Mouse (Mus musculus): Measurements from ENCODE around the gene Tmem248. TPM values are rescaled to one million over a fixed set of nuclear protein-coding genes. Genes with fewer than 3 reads are reported as not detected.

Gene Tmem248
- polyA plus RNA-seq, 1 experiment from 2014 or later, result 33.7 TPM

DNA sequence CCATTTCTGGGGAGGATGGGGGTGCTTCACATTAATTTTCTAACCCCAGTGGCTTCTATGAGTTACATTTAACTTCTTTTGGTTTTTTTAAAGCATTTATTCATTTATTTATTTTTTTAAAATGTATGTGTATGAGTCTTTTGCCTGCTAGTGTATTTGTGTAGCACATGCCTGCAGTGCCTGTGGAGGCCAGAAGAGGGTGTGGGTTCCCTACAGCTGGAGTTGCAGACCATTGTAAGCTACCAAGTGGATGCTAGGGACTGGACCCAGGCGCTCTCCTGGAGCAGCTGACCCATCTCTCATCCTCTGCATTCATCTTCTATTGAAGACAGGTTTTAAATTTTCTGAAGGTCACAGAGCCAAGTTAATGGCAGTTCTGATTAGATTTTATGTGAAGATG is 55.5 kb downstream of the Tmem248 start:
- no peak for ATAC-seq (ENCODE audit: insufficient number of reproducible peaks, insufficient read depth, low FRiP score, low read depth)
- H3K9ac ChIP-seq (replicated peaks; ENCODE audit: low read depth, low read length), result no peak overlapping the region
- no peaks in the 10 kb centered on the region for H3K4me1 ChIP-seq (ENCODE audit: control insufficient read depth, insufficient read depth, low read length)
- no peak overlapping the region for H3K27ac ChIP-seq (ENCODE audit: low read length)
- H3K36me3 ChIP-seq (ENCODE audit: control insufficient read depth, insufficient read depth, low read length), result peaks cover 12% of the 10 kb centered on the region; the same call in 1 of the 2 replicates
- no peak overlapping the region for H3K4me3 ChIP-seq (ENCODE audit: low read depth, low read length)
- H3K9me3 ChIP-seq (ENCODE audit: control insufficient read depth, low read depth, low read length), result no peaks in the 10 kb centered on the region
- no peak overlapping the region for H3K4me2 ChIP-seq (replicated peaks; ENCODE audit: low read depth, low read length)
- WGBS, result 91% methylated on average over 1 of the region's 1 CpGs
- H3K27me3 ChIP-seq (ENCODE audit: control insufficient read depth, insufficient read depth, low read length), result no peaks in the 10 kb centered on the region

DNA sequence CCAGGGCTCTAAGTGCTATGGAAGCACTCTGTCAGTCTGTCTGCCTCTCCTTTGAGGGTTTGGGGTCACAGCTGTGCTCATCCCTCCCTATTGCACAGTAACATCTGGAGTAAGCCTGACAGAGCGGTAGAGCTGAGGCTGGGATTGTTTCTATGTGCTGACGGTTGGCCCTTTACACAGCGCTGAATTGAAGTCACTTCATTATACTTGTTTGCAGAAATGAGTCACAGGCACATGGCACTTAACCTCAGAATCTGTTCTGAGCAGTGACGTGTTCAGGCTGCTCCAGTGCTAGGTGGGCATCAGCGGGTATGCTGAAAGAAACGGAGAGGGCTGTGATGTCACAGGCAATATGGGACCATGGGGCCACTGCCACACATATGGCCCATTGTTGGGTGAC is 56.2 kb downstream of the Tmem248 start:
- Histone ChIP-seq H3K27ac (ENCODE audit: low read length) (no peak overlapping the region), H3K9ac (replicated peaks; ENCODE audit: low read depth, low read length) (no peak overlapping the region), H3K9me3 (ENCODE audit: control insufficient read depth, low read depth, low read length) (no peaks in the 10 kb centered on the region), H3K4me2 (replicated peaks; ENCODE audit: low read depth, low read length) (no peak overlapping the region), H3K4me1 (ENCODE audit: control insufficient read depth, insufficient read depth, low read length) (no peaks in the 10 kb centered on the region), H3K4me3 (ENCODE audit: low read depth, low read length) (no peak overlapping the region), H3K36me3 (ENCODE audit: control insufficient read depth, insufficient read depth, low read length) (peaks cover 13% of the 10 kb centered on the region; the same call in 1 of the 2 replicates), H3K27me3 (ENCODE audit: control insufficient read depth, insufficient read depth, low read length) (no peaks in the 10 kb centered on the region)
- ATAC-seq (ENCODE audit: insufficient number of reproducible peaks, insufficient read depth, low FRiP score, low read depth), result peak; percentile 53
- whole genome bisulfite sequencing, result 73% methylated on average over 6 of the region's 6 CpGs

DNA sequence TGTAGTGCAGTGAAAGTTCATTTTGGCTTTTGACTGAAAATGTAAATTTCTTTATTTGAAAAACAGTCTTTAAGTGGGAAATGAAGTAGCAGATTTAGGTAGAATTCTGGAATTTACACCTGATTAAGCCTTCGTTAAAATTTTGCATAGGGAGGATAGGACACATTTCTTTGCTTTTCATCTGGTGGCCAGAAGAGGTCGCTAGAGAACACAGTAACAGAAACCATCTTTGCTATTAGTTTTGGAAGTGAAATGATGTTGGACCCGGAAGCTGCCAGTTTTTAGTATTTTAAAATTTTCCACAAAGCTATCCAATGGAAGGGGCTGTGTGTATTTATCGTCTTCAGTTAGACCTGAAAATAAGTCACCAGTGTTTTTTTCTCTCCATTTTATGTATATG is 58.6 kb downstream of the Tmem248 start:
- no peak for ATAC-seq (ENCODE audit: insufficient number of reproducible peaks, insufficient read depth, low FRiP score, low read depth)

DNA sequence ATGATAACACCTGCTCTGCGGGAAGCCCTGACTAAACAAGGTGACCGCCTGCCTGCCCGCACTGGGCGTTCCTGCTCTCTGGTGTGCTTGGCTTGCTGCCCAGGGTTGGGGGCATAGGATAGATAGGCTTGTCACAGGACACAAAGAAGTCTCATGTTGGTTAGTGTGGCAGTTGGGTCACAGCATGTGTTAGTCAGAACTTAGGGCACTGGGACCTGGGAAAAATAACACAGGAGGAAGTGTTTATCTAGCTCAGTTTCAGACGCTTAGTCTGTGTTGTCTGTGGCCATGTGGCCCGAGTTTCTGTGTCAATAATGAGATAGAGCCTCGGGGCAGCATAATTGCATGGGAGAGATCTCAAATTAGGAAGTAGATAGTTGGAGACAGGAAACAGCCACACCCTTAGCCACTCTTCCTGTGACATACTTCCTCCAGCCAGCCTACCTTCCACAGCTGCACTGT is 61.2 kb downstream of the Tmem248 start:
- Histone ChIP-seq H3K4me3 (ENCODE audit: low read depth, low read length) (no peak overlapping the region), H3K27ac (ENCODE audit: low read length) (no peak overlapping the region), H3K4me2 (replicated peaks; ENCODE audit: low read depth, low read length) (no peak overlapping the region), H3K4me1 (ENCODE audit: control insufficient read depth, insufficient read depth, low read length) (no peaks in the 10 kb centered on the region), H3K36me3 (ENCODE audit: control insufficient read depth, insufficient read depth, low read length) (peaks cover 26% of the 10 kb centered on the region), H3K9me3 (ENCODE audit: control insufficient read depth, low read depth, low read length) (no peaks in the 10 kb centered on the region), H3K9ac (replicated peaks; ENCODE audit: low read depth, low read length) (no peak overlapping the region), H3K27me3 (ENCODE audit: control insufficient read depth, insufficient read depth, low read length) (no peaks in the 10 kb centered on the region)
- 82% methylated on average over 7 of the region's 7 CpGs for WGBS
- no peak for ATAC-seq (ENCODE audit: insufficient number of reproducible peaks, insufficient read depth, low FRiP score, low read depth)

More for the DNA sequence above, 58.6 kb downstream of the Tmem248 start:
- Histone ChIP-seq H3K27ac (ENCODE audit: low read length) (no peak overlapping the region), H3K4me3 (ENCODE audit: low read depth, low read length) (no peak overlapping the region), H3K36me3 (ENCODE audit: control insufficient read depth, insufficient read depth, low read length) (peaks cover 17% of the 10 kb centered on the region), H3K4me2 (replicated peaks; ENCODE audit: low read depth, low read length) (no peak overlapping the region), H3K4me1 (ENCODE audit: control insufficient read depth, insufficient read depth, low read length) (no peaks in the 10 kb centered on the region), H3K27me3 (ENCODE audit: control insufficient read depth, insufficient read depth, low read length) (no peaks in the 10 kb centered on the region), H3K9me3 (ENCODE audit: control insufficient read depth, low read depth, low read length) (no peaks in the 10 kb centered on the region), H3K9ac (replicated peaks; ENCODE audit: low read depth, low read length) (no peak overlapping the region)
- 55% methylated on average over 4 of the region's 4 CpGs for WGBS

DNA sequence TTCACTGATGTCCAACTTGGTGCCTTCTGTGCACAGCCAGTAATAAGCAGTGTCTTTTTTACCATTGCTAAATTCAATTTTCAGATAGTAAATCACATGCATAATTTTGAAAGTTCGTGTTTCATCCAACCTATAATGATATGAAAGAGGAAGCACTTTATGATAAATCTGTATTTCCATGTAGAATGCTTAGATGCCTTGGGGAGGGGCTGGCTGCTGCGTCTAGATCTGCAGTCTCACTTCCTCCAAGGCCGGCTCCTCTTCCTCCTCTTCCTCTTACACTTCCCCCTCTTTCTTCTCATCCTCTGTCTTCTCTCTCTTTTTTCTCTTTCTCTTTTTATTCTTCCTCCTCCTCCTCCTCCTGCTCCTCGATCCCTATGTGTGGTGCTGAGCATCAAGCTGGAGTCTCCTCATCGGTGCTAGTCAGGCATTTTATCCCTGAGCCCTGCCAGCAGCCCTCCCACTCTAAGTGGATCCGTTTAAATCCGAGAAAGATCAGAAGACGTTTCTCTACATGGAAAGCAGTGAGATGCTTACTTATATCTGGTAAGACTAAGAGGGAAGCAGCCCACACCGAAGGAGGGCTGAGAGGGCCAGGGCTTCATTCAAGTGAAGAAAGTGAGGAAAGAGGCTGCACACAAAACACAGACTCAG is 66.3 kb downstream of the Tmem248 start:
- no peak overlapping the region for H3K9ac ChIP-seq (replicated peaks; ENCODE audit: low read depth, low read length)
- H3K27ac ChIP-seq (ENCODE audit: low read length), result no peak overlapping the region
- H3K27me3 ChIP-seq (ENCODE audit: control insufficient read depth, insufficient read depth, low read length), result no peaks in the 10 kb centered on the region
- ATAC-seq (ENCODE audit: insufficient number of reproducible peaks, insufficient read depth, low FRiP score, low read depth), result no peak
- no peaks in the 10 kb centered on the region for H3K4me1 ChIP-seq (ENCODE audit: control insufficient read depth, insufficient read depth, low read length)
- no peak overlapping the region for H3K4me3 ChIP-seq (ENCODE audit: low read depth, low read length)
- H3K9me3 ChIP-seq (ENCODE audit: control insufficient read depth, low read depth, low read length), result peaks cover 4% of the 10 kb centered on the region; the same call in 1 of the 2 replicates
- H3K4me2 ChIP-seq (replicated peaks; ENCODE audit: low read depth, low read length), result no peak overlapping the region
- peaks cover 19% of the 10 kb centered on the region for H3K36me3 ChIP-seq (ENCODE audit: control insufficient read depth, insufficient read depth, low read length)
- WGBS, result 94% methylated on average over 9 of the region's 9 CpGs

DNA sequence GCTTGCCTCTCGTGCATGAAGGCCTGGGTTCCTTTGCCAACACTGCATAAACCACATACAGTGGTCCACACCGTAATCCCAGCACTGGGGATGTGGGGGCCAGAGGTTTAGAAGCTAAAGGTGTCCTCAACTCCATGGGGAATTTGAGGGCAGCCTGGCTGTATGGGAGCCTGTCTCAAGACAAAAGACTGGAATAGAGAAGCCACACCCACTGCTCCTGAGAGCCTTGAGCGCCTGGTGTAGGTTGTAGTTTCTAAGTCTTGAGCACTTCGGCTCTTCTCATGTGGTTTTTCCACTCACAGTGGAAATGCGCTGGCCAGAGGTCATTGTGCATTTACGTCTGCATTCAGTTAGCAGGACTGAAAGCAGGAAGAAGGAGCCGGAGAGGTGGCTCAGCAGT is 71.2 kb downstream of the Tmem248 start:
- 90% methylated on average over 7 of the region's 7 CpGs for WGBS
- H3K4me2 ChIP-seq (replicated peaks; ENCODE audit: low read depth, low read length), result no peak overlapping the region
- H3K9ac ChIP-seq (replicated peaks; ENCODE audit: low read depth, low read length), result no peak overlapping the region
- H3K36me3 ChIP-seq (ENCODE audit: control insufficient read depth, insufficient read depth, low read length), result peaks cover 8% of the 10 kb centered on the region; the same call in 1 of the 2 replicates
- no peak for ATAC-seq (ENCODE audit: insufficient number of reproducible peaks, insufficient read depth, low FRiP score, low read depth)
- H3K27ac ChIP-seq (ENCODE audit: low read length), result no peak overlapping the region
- H3K27me3 ChIP-seq (ENCODE audit: control insufficient read depth, insufficient read depth, low read length), result no peaks in the 10 kb centered on the region
- no peaks in the 10 kb centered on the region for H3K4me1 ChIP-seq (ENCODE audit: control insufficient read depth, insufficient read depth, low read length)
- H3K9me3 ChIP-seq (ENCODE audit: control insufficient read depth, low read depth, low read length), result peaks cover 4% of the 10 kb centered on the region; the same call in 1 of the 2 replicates
- no peak overlapping the region for H3K4me3 ChIP-seq (ENCODE audit: low read depth, low read length)

DNA sequence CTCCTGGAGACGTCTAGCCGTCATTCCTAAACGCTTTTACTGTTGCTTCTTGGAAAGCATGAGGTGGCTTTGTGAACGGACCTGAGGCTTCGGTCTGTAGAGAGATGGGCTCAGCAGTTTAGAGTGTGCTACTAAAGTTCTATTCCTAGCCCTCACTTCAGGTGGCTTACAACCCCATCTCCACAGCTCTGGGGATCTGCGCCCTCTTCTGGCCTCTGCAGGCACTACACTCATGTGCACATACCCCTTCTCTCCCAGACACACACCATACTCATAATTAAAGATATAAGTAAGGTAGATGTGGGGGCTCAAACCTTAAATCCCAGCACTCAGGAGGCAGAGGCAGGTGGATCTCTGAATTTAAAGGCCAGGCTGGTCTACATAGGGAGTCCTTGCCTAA is 73.4 kb downstream of the Tmem248 start:
- 97% methylated on average over 6 of the region's 6 CpGs for whole genome bisulfite sequencing
- no peak overlapping the region for H3K4me3 ChIP-seq (ENCODE audit: low read depth, low read length)

DNA sequence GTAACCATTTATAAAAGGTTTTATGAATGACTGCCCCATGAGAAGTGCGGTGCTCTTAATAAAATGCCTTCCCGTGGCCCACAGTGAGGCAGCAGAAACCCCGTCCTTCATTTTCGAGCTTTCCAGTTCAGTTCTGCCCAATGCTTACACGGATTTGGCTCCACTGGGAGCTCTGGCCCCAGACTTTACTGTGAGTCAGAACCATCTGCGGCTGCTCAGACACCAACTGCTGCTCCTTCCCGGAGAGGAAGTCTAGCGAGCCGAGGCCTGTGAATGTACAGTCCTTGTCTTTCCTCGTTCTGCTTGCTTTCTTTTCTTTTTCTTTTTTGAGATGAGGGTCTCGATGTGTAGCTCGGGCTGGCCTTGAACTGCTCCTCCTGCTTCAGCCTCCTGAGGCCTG is 73.9 kb downstream of the Tmem248 start:
- no peak for ATAC-seq (ENCODE audit: insufficient number of reproducible peaks, insufficient read depth, low FRiP score, low read depth)
- WGBS, result 92% methylated on average over 12 of the region's 12 CpGs
- no peaks in the 10 kb centered on the region for H3K27me3 ChIP-seq (ENCODE audit: control insufficient read depth, insufficient read depth, low read length)

More for the DNA sequence above, 73.4 kb downstream of the Tmem248 start:
- Histone ChIP-seq H3K9me3 (ENCODE audit: control insufficient read depth, low read depth, low read length) (no peaks in the 10 kb centered on the region), H3K9ac (replicated peaks; ENCODE audit: low read depth, low read length) (no peak overlapping the region), H3K36me3 (ENCODE audit: control insufficient read depth, insufficient read depth, low read length) (peaks cover 6% of the 10 kb centered on the region; the same call in 1 of the 2 replicates), H3K27ac (ENCODE audit: low read length) (no peak overlapping the region), H3K27me3 (ENCODE audit: control insufficient read depth, insufficient read depth, low read length) (no peaks in the 10 kb centered on the region), H3K4me2 (replicated peaks; ENCODE audit: low read depth, low read length) (no peak overlapping the region), H3K4me1 (ENCODE audit: control insufficient read depth, insufficient read depth, low read length) (no peaks in the 10 kb centered on the region)
- no peak for ATAC-seq (ENCODE audit: insufficient number of reproducible peaks, insufficient read depth, low FRiP score, low read depth)

DNA sequence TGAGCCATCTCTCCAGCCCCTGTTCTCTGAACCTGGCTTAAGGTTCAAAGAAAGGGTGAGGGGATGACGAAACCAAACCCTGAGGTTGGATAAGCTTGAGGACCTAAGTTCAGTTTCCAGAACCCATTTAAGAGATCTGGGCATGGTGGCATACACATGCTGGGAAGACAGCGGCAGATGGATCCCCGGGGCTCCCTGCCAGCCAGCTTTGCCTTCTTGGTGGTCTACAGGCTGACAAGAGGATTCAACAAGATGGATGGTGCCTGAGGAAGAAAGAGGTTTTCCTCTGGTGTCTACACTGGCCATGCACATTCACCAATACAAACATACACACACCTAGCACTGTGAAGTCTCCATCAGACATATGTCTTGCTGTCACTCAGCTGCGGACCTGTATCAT is 76.1 kb downstream of the Tmem248 start:
- no peaks in the 10 kb centered on the region for H3K9me3 ChIP-seq (ENCODE audit: control insufficient read depth, low read depth, low read length)
- ATAC-seq (ENCODE audit: insufficient number of reproducible peaks, insufficient read depth, low FRiP score, low read depth), result no peak
- 84% methylated on average over 4 of the region's 4 CpGs for WGBS
- H3K27me3 ChIP-seq (ENCODE audit: control insufficient read depth, insufficient read depth, low read length), result no peaks in the 10 kb centered on the region
- H3K4me3 ChIP-seq (ENCODE audit: low read depth, low read length), result no peak overlapping the region
- H3K4me1 ChIP-seq (ENCODE audit: control insufficient read depth, insufficient read depth, low read length), result no peaks in the 10 kb centered on the region
- no peak overlapping the region for H3K27ac ChIP-seq (ENCODE audit: low read length)
- peaks cover 15% of the 10 kb centered on the region; the same call in 1 of the 2 replicates for H3K36me3 ChIP-seq (ENCODE audit: control insufficient read depth, insufficient read depth, low read length)
- no peak overlapping the region for H3K4me2 ChIP-seq (replicated peaks; ENCODE audit: low read depth, low read length)
- no peak overlapping the region for H3K9ac ChIP-seq (replicated peaks; ENCODE audit: low read depth, low read length)

More for the DNA sequence above, 73.9 kb downstream of the Tmem248 start:
- Histone ChIP-seq H3K9ac (replicated peaks; ENCODE audit: low read depth, low read length) (no peak overlapping the region), H3K27ac (ENCODE audit: low read length) (no peak overlapping the region), H3K4me2 (replicated peaks; ENCODE audit: low read depth, low read length) (no peak overlapping the region), H3K4me3 (ENCODE audit: low read depth, low read length) (no peak overlapping the region), H3K4me1 (ENCODE audit: control insufficient read depth, insufficient read depth, low read length) (no peaks in the 10 kb centered on the region), H3K36me3 (ENCODE audit: control insufficient read depth, insufficient read depth, low read length) (peaks cover 6% of the 10 kb centered on the region; the same call in 1 of the 2 replicates), H3K9me3 (ENCODE audit: control insufficient read depth, low read depth, low read length) (no peaks in the 10 kb centered on the region)
